17 mouse cellular contexts compared by ENCODE assay signal in genomic region chr2:52438437-52438836, GRCm38 (mm10). TPM values are rescaled to one million over a fixed set of nuclear protein-coding genes. Genes with fewer than 3 reads are reported as not detected.
DNase-seq lines count a peak whose midpoint lies in the region; ATAC-seq and TF ChIP-seq lines count a peak whose summit lies in the region.
"Had no signal": no experiment of that assay in that cellular context is flagged by ENCODE, and none has a peak within 500 bp of the region (broad histone marks: within the 10 kb centered on the region; RNA-seq: fewer than 3 reads in every experiment).

No protein-coding gene starts in this region.

- H3K27me3 ChIP-seq in heart, embryonic 12.5 days (replicated peaks) = no peaks in the 10 kb centered on the region
- H3K27me3 ChIP-seq in heart, embryonic 11.5 days (ENCODE audit: control insufficient read depth, insufficient read depth, low read length) = no peaks in the 10 kb centered on the region
- no peaks in the 10 kb centered on the region for H3K27me3 ChIP-seq in heart, postnatal 0 days (ENCODE audit: control insufficient read depth, insufficient read depth, low read length)
- no peaks in the 10 kb centered on the region for H3K27me3 ChIP-seq in heart, embryonic 10.5 days (ENCODE audit: insufficient read depth, poor library complexity, severe bottlenecking)
- H3K27me3 ChIP-seq in liver, adult 2 months (ENCODE audit: control insufficient read depth, insufficient read depth, low read length) = no peaks in the 10 kb centered on the region
- no peaks in the 10 kb centered on the region for H3K27me3 ChIP-seq in liver, postnatal 0 days (ENCODE audit: insufficient read depth, low read length)
- H3K27me3 ChIP-seq: embryonic facial prominence, embryonic 15.5 days; forebrain, embryonic 12.5 days; hindbrain, embryonic 12.5 days; stomach, embryonic 15.5 days had no signal

- ATAC-seq in heart, embryonic 12.5 days (ENCODE audit: insufficient number of reproducible peaks, low FRiP score) = 0 out of 2 replicates have a peak, but pooled peaks have one; percentile 8
- ATAC-seq in heart, embryonic 11.5 days (replicated peaks; ENCODE audit: insufficient number of reproducible peaks, low FRiP score, low TSS enrichment) = no peak
- ATAC-seq in heart, postnatal 0 days (ENCODE audit: insufficient read depth, low read depth) = peak; percentile 15; the same call in 1 of the 2 replicates
- ATAC-seq in liver, postnatal 0 days = peak; percentile 87
- ATAC-seq: CD4-positive, CD25-positive, alpha-beta regulatory T cell, adult 4 months had no signal

- H3K9ac ChIP-seq in heart, embryonic 12.5 days = no peak overlapping the region
- no peak overlapping the region for H3K9ac ChIP-seq in heart, embryonic 11.5 days (ENCODE audit: low read depth, low read length)
- no peak overlapping the region for H3K9ac ChIP-seq in heart, postnatal 0 days (replicated peaks; ENCODE audit: low read depth, low read length)
- no peak overlapping the region for H3K9ac ChIP-seq in liver, adult 2 months (ENCODE audit: low read depth, low read length)
- no peak overlapping the region for H3K9ac ChIP-seq in liver, postnatal 0 days (replicated peaks)
- H3K9ac ChIP-seq: embryonic facial prominence, embryonic 15.5 days; forebrain, embryonic 12.5 days; forebrain, postnatal 0 days; hindbrain, embryonic 12.5 days; stomach, embryonic 15.5 days had no signal

- no peaks in the 10 kb centered on the region for H3K36me3 ChIP-seq in heart, embryonic 12.5 days
- H3K36me3 ChIP-seq in heart, embryonic 11.5 days (ENCODE audit: control insufficient read depth, insufficient read depth, low read length) = no peaks in the 10 kb centered on the region
- H3K36me3 ChIP-seq in heart, postnatal 0 days (replicated peaks; ENCODE audit: control insufficient read depth, insufficient read depth, low read length) = no peaks in the 10 kb centered on the region
- H3K36me3 ChIP-seq in heart, embryonic 10.5 days = no peaks in the 10 kb centered on the region
- H3K36me3 ChIP-seq in liver, adult 2 months (ENCODE audit: control insufficient read depth, insufficient read depth, low read length) = no peaks in the 10 kb centered on the region
- H3K36me3 ChIP-seq in liver, postnatal 0 days (replicated peaks; ENCODE audit: insufficient read depth, low read length) = no peaks in the 10 kb centered on the region
- H3K36me3 ChIP-seq: embryonic facial prominence, embryonic 15.5 days; forebrain, embryonic 12.5 days; stomach, embryonic 15.5 days had no signal

- peaks cover 27% of the 10 kb centered on the region for H3K4me1 ChIP-seq in heart, embryonic 12.5 days (replicated peaks)
- H3K4me1 ChIP-seq in heart, embryonic 11.5 days (ENCODE audit: control insufficient read depth, insufficient read depth, low read length) = peaks cover 22% of the 10 kb centered on the region
- peaks cover 26% of the 10 kb centered on the region for H3K4me1 ChIP-seq in heart, postnatal 0 days (ENCODE audit: control insufficient read depth, insufficient read depth)
- peaks cover 25% of the 10 kb centered on the region for H3K4me1 ChIP-seq in heart, embryonic 10.5 days
- peaks cover 9% of the 10 kb centered on the region for H3K4me1 ChIP-seq in liver, adult 2 months (ENCODE audit: control insufficient read depth, insufficient read depth, low read length)
- peaks cover 4% of the 10 kb centered on the region; the same call in 1 of the 2 replicates for H3K4me1 ChIP-seq in liver, postnatal 0 days (ENCODE audit: insufficient read depth)
- H3K4me1 ChIP-seq: hindbrain, embryonic 12.5 days had no signal

- H3K9me3 ChIP-seq in heart, embryonic 12.5 days (replicated peaks) = no peaks in the 10 kb centered on the region
- no peaks in the 10 kb centered on the region for H3K9me3 ChIP-seq in heart, embryonic 11.5 days (replicated peaks; ENCODE audit: control insufficient read depth, low read length)
- H3K9me3 ChIP-seq in heart, postnatal 0 days (replicated peaks; ENCODE audit: control insufficient read depth, low read length) = no peaks in the 10 kb centered on the region
- no peaks in the 10 kb centered on the region for H3K9me3 ChIP-seq in heart, embryonic 10.5 days
- H3K9me3 ChIP-seq in liver, postnatal 0 days (ENCODE audit: low read length) = no peaks in the 10 kb centered on the region
- H3K9me3 ChIP-seq: embryonic facial prominence, embryonic 15.5 days; forebrain, embryonic 12.5 days; hindbrain, embryonic 12.5 days; stomach, embryonic 15.5 days had no signal

- no peak for TF ChIP-seq POLR2A in liver, adult 2 months (IDR thresholded peaks at IDR 0.05; ENCODE audit: extremely low read depth, insufficient read depth, low read length)

- 89% methylated on average over 4 of the region's 4 CpGs for WGBS in heart, embryonic 12.5 days
- 88% methylated on average over 4 of the region's 4 CpGs for WGBS in heart, embryonic 11.5 days (ENCODE audit: insufficient replicate concordance)
- WGBS in heart, postnatal 0 days = 85% methylated on average over 4 of the region's 4 CpGs
- 90% methylated on average over 4 of the region's 4 CpGs for WGBS in heart, embryonic 10.5 days
- 34% methylated on average over 4 of the region's 4 CpGs for WGBS in liver, adult 2 months
- 80% methylated on average over 4 of the region's 4 CpGs for WGBS in liver, postnatal 0 days (ENCODE audit: insufficient replicate concordance)

- no peak overlapping the region for H3K4me2 ChIP-seq in heart, embryonic 12.5 days
- H3K4me2 ChIP-seq in heart, embryonic 11.5 days = no peak overlapping the region
- H3K4me2 ChIP-seq in heart, postnatal 0 days (ENCODE audit: low read depth, low read length) = no peak overlapping the region
- no peak overlapping the region for H3K4me2 ChIP-seq in liver, postnatal 0 days (ENCODE audit: low read depth, low read length)
- H3K4me2 ChIP-seq: embryonic facial prominence, embryonic 15.5 days; forebrain, embryonic 12.5 days; hindbrain, embryonic 12.5 days; midbrain, embryonic 11.5 days; stomach, embryonic 15.5 days had no signal

- H3K4me3 ChIP-seq in heart, embryonic 12.5 days = no peak overlapping the region
- no peak overlapping the region for H3K4me3 ChIP-seq in heart, embryonic 11.5 days (ENCODE audit: low read depth, low read length)
- no peak overlapping the region for H3K4me3 ChIP-seq in heart, postnatal 0 days (ENCODE audit: low read depth, low read length)
- H3K4me3 ChIP-seq in heart, embryonic 10.5 days = no peak overlapping the region
- H3K4me3 ChIP-seq in liver, adult 2 months (ENCODE audit: insufficient read depth, low read depth, low read length) = no peak overlapping the region
- H3K4me3 ChIP-seq in liver, postnatal 0 days (ENCODE audit: low read depth, low read length) = no peak overlapping the region
- H3K4me3 ChIP-seq: embryonic facial prominence, embryonic 15.5 days; forebrain, embryonic 12.5 days; hindbrain, embryonic 12.5 days; stomach, embryonic 15.5 days had no signal

- no peak for TF ChIP-seq CTCF in heart, postnatal 0 days (IDR thresholded peaks at IDR 0.05; ENCODE audit: low read depth)
- no peak for TF ChIP-seq CTCF in liver, adult 2 months (IDR thresholded peaks at IDR 0.05; ENCODE audit: low read depth, low read length)
- no peak for TF ChIP-seq CTCF in liver, postnatal 0 days (IDR thresholded peaks at IDR 0.05; ENCODE audit: low read depth)

- no peak for TF ChIP-seq EP300 in heart, postnatal 0 days (IDR thresholded peaks at IDR 0.05; ENCODE audit: low read depth)
- no peak for TF ChIP-seq EP300 in liver, postnatal 0 days (IDR thresholded peaks at IDR 0.05; ENCODE audit: low read depth)

- H3K27ac ChIP-seq in heart, embryonic 12.5 days (ENCODE audit: poor library complexity, severe bottlenecking) = no peak overlapping the region
- H3K27ac ChIP-seq in heart, embryonic 11.5 days (ENCODE audit: low read depth, low read length) = no peak overlapping the region
- H3K27ac ChIP-seq in heart, postnatal 0 days (ENCODE audit: low read depth) = peak overlapping the region; percentile 82
- no peak overlapping the region for H3K27ac ChIP-seq in heart, embryonic 10.5 days
- H3K27ac ChIP-seq in liver, adult 2 months (replicated peaks; ENCODE audit: insufficient read depth, low read depth, low read length) = no peak overlapping the region
- peak overlapping the region; percentile 61 for H3K27ac ChIP-seq in liver, postnatal 0 days (ENCODE audit: low read depth)
- H3K27ac ChIP-seq: embryonic facial prominence, embryonic 15.5 days; forebrain, embryonic 12.5 days; hindbrain, embryonic 12.5 days; hindbrain, postnatal 0 days; kidney, postnatal 0 days; stomach, embryonic 15.5 days had no signal

- no peak for DNase-seq in heart, postnatal 0 days (ENCODE audit: low spot score)
- no peak for DNase-seq in heart, embryonic 10.5 days (ENCODE audit: low spot score)
- peak; percentile 59 for DNase-seq in liver, adult 2 months (ENCODE audit: extremely low read depth, low read depth, low spot score)
- no peak for DNase-seq in liver
- no peak for DNase-seq in liver, postnatal 0 days
- DNase-seq: forebrain, postnatal 0 days; right cerebral cortex, postnatal 25 days had no signal

- H3K79me2 ChIP-seq in liver, adult 2 months (ENCODE audit: control insufficient read depth, insufficient read depth, low read length) = no peaks in the 10 kb centered on the region

RNA-seq across cellular contexts. Expression of gene Arl5a, which starts 13.7 kb away (rescaled TPM):
- polyA plus RNA-seq in heart, embryonic 12.5 days (2016; fragmentation: Nextera tagmentation; extraction: Ambion mirVana) = 86.4 and 90.9 TPM in 2 replicates
- 74.4 and 95.6 TPM in 2 replicates for polyA plus RNA-seq in heart, embryonic 11.5 days (2014; fragmentation: Nextera tagmentation; extraction: Ambion mirVana)
- 57.5 and 73.2 TPM in 2 replicates for total RNA-seq in heart, postnatal 0 days (2014; rRNA removed; ENCODE audit: low replicate concordance)
- polyA plus RNA-seq in heart, postnatal 0 days (2015; fragmentation: Nextera tagmentation; extraction: Ambion mirVana) = 23.9 and 26.2 TPM in 2 replicates
- polyA plus RNA-seq in heart, embryonic 10.5 days (2016; fragmentation: Nextera tagmentation; extraction: Ambion mirVana) = 62.9 and 72.8 TPM in 2 replicates
- total RNA-seq in liver, adult 2 months (2014; rRNA removed) = 76.1 and 85.9 TPM in 2 replicates
- 18.3 and 22.3 TPM in 2 replicates for polyA plus RNA-seq in liver, adult 2 months (2012; rRNA removed)
- 17.2 and 21.9 TPM in 2 replicates for polyA plus RNA-seq in liver, postnatal 0 days (2015; fragmentation: Nextera tagmentation; extraction: Ambion mirVana)

Comparison
In these comparisons a context has a peak if more than half of its experiments do, and no peak if none do; other contexts are left out.
1. H3K27ac ChIP-seq: peak in heart, postnatal 0 days (single experiment) and liver, postnatal 0 days (single experiment); none in heart, embryonic 12.5 days (single experiment), heart, embryonic 11.5 days (single experiment), heart, embryonic 10.5 days (single experiment) and liver, adult 2 months (single experiment).